Mouse (Mus musculus): Measurements from ENCODE around the gene Tm9sf2. TPM values are rescaled to one million over a fixed set of nuclear protein-coding genes. Genes with fewer than 3 reads are reported as not detected.

Tm9sf2 gene
- total RNA-seq, 2 experiments from 2014 or later = 134 to 135 TPM

DNA sequence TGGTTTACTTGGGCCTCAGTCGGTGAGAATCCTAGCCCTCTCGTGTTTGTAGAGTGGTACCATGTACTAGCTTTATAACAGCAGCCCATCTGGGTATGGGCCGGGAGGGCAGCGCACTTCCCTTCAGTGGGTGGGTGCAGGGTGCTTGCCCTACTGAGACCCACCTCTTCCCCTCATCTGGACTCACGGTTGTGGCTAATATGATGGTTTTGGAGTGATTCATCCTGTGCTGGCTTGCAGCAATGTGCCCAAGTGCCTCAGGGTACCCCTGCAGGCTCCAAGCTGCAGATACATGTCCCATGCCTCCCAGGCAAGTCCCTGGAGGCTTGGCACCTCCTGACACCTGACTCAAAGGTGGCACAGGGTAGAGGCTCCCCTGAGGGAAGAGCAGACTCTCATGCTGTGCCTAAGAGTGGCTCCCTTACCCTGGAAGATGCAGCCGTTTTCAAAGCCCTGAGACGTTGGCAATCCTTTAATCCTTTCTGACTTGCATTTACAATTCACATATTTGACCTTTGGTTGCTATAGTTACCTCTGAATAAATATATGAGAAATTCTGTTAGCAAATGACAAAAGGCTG is 63.5 kb downstream of the Tm9sf2 start:
- DNase-seq (ENCODE audit: low spot score in 2 of 2) = no peak

DNA sequence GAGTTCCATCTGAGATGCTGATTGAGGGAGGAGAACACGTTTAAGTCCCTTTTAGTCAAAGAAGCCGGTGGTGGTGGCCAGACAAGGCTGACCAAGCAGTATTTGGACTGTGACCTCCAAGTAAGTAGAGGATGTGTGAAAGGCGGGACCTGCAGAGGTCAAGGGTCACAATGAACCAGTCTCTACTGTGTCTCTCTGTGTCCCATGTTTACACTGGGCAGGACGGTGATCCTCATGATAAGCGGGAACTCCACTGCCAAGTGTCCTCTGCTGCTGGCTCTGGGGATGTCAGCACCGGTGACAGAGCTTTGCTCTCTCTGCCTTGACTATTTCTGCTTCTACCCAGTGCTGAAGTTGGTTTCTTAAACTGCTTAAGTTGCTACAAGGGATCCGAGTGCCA is 64.2 kb downstream of the Tm9sf2 start:
- DNase-seq (ENCODE audit: low spot score in 2 of 2) = no peak

DNA sequence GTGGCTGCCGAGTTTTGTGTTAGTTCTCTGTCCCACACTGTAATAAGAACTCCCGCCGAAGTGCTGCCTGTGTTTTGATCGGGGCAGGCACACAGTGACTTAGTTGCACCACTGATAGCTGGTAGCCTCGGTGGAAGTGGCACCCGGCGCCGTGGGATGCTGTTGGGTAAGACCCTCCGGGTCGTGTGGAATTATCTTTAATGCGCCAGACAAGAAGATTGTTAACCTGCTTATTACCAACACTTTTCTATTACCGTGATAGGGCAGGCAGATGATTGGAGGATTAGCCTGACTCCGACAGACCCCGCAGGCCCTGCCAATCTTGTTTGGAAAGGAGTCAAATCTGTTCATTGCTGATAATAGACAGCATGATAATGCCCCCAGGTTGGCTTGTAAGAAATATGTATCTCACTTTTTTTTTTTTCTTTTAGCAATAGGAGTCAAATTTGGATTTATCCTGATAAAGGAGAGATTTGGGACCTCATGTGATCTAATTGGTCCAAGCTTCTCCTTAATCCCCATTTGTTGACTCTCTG is 69.5 kb downstream of the Tm9sf2 start:
- DNase-seq (ENCODE audit: low spot score in 2 of 2) = no peak

DNA sequence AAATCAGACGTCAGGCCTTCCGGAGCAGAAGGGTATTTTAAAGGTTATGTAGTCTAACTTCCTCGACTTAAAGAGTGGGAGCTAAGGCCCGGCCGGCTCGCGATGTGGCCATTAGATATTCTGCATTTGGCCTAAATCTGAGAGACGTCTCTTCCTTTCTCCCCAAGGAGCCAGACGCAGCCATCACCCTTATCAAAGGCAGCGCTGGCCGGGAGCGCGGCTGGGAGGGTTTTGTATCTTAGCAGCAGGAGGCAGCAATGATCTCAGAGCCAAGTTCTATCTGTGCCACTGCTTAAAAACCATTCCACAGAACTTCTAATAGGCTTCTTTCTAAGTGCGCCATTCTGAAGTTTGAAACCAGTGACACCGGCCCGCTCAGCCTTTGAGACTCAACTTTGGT is 72.4 kb downstream of the Tm9sf2 start:
- DNase-seq (ENCODE audit: low spot score in 2 of 2) = no peak

DNA sequence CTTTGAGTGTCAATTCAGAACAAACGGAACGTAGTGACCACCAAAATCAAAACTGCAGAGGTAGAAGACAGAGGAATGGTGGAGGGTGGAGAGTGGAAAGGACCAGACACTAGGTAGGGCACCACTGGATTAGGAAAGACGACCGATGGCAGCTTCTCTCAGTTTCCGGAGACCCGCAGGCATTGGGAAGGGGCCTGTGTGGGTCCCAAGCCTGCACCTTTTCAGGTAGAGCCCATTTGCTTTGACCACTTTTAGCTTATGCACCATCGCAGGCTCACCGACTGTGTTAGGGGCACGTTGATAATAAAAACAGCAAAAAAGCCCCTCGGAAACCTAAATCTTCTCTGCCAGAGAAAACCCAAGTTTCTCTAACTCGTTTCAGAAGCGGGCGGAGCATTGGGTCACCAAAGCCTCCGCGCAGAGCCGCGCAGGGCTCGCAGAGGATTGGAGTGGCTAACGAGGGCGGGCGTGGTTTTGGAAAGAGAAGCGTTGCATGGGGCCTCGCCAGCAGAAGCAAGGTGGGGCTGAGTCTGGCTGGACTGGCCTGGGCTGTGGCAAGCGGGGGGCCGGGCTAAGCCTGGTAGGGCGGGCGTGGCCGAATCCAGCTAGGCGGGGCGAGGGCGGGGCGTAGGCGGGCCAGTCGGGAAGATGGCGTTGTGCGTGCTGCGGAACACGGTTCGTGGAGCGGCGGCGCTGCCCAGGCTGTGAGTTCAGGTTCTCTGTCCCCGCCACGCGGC is 74.4 kb downstream of the Tm9sf2 start, which contains the start of gene Clybl:
TSS of gene Clybl (plus strand) at position 627 of the 737 bp plus-strand sequence.
- DNase-seq (ENCODE audit: low spot score in 2 of 2) = peak; percentile 91 to 95

DNA sequence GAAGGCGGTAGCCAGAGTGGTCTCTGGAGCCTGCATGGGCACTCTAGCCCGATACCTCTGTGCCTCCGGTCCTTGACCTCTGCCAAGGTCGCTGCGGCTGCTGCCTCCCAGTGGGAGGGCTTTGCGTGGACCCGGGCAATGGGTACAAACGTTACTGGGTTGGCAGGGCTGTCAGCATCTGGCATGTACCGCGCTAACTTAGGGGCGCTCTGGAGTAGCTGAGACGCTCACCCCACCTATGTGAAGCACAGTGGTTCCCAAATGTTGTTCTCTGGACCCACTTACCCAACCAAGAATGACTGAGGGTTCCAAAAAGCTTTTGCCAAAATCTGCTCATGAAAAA is 74.9 kb downstream of the Tm9sf2 start:
- DNase-seq (ENCODE audit: low spot score in 2 of 2) = peak in 1 of 2 experiments; percentile 22

DNA sequence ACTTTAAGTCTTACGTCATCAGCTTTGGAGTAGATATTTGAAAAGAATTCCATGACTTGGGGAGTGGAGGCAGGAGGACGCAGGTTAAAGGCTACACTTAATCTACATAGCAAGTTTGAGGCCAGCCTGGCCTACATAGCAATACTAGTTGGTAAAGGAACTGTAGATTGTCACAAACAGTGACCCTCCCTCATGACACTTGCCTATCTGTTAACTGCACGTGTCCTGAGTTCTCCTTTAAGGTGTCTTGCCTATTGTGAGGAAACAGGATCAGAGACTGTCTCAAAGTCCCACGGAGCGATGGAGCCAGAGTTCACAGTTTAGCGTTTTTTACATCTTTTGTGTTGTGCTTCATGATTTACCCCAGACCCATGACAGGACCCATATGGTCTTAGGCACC is 75.4 kb downstream of the Tm9sf2 start:
- no peak for DNase-seq (ENCODE audit: low spot score in 2 of 2)

DNA sequence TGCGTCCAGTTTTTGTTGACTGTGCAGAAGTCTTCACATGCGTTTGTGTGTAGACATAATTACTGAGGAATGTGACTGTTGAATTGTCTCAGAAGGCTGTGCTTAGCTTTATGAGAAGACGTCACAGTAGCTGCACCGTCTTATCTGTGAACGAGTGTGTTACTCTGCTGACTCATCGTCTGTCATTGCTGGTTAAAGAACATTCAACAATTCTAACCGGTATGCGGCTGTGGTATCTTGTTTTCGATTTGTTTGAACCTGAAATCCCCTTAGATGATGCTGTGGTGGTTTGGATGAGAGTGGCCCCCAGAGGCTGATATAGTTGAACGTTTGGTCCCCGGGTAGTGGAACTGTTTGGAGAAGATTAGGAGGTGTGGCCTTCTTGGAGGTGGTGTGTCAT is 77.1 kb downstream of the Tm9sf2 start:
- no peak for DNase-seq (ENCODE audit: low spot score in 2 of 2)

DNA sequence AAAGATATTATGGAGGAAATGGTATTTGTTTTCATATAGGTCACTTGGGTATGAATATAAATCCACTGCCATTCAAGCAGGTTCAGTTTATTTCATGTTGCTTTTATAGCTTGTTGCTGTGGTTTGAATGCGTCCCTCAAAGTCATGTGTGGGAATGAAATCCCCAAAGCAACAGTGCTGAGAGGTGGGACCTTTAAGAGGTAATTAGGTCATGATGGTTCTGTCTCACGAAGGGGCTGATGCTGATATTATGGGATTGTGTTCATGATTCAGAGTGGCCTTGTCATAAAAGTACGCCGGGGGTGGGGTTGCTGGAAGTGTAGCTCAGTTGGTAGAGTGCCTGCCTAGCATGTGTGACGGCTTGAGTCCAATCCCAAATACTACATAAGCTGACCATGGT is 81.4 kb downstream of the Tm9sf2 start:
- no peak for DNase-seq (ENCODE audit: low spot score in 2 of 2)

DNA sequence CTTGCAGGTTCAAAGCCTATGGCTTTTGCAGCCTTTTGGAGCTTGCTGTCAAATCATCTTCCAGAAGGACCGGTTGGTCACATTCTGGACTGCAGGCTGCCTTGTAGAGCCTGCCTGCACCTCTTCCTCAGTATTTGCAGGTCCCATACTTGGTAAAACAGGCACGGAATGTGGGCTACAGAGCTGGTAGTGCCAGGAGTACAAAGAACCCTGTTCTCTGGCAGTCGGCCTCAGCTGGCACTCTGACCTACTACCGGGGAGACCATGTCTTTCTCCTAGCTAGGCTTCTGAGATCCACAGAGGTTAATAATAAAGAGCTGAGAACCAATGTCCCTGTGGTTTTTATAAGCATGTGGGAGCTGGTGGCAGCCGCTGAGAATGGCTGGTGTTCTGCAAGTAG is 83.1 kb downstream of the Tm9sf2 start:
- no peak for DNase-seq (ENCODE audit: low spot score in 2 of 2)

DNA sequence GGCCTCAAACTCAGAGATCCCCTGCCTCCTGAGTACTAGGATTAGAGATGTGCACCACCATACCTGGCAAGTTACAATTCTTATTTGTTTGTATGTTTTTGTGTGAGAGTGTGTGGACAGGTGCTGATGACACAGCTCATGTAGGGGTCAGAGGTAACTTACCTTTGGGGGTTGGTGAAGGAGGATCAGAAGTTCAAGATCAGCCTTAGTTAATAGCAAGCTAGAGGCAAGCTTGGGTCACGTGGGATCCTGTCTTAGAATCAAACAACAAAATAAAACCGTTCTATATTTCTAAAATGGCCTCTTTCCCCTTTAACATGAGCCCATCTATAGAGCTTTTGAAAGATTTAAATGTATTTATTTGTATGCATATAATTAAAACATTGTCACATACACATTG is 83.7 kb downstream of the Tm9sf2 start:
- DNase-seq (ENCODE audit: low spot score in 2 of 2) = no peak

DNA sequence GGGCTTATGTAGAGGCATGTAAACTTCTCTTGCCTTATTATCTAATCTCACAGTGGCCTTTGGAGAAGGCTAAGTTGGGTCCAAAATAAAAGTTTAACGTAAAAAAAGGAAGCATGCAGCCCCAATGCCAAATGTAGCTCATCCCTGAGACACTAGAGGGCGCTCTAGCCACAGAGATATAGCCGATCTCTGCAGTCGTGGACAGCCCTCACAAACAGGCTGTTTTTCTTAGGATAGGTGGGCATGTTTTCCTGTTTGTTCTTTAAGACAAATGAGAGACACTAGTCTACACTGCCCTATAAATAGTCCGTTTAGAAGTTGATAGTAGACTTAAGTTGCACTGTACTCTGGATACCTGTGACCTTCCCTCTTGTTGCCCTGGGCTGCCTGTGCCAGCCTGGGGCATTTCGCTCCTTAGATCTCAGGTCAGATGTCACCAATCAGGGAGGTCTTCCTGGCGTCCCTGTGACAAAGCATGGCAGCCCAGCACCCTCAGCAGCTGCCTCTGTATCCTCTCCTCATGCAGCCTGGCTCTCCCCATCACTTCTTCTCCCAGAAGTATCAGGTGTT is 84.2 kb downstream of the Tm9sf2 start:
- no peak for DNase-seq (ENCODE audit: low spot score in 2 of 2)

DNA sequence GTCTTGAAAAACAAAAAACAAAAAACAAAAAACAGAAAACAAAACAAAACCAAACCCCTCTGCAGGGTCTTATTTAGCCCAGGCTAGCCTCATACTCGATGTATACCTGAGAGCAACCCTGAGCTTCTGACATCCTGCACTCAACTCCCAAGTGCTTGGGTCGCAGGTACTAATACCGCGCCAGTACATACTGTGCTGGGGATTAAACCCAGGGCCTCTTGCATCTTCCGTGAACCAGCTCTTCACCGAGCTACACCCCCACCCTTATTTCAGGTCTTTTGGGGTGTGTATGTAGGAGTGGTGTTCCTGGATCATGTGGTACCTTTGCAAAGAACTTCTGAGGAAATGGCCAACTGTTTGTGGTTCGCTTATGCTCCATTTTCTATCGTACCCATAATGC is 87.8 kb downstream of the Tm9sf2 start:
- no peak for DNase-seq (ENCODE audit: low spot score in 2 of 2)

DNA sequence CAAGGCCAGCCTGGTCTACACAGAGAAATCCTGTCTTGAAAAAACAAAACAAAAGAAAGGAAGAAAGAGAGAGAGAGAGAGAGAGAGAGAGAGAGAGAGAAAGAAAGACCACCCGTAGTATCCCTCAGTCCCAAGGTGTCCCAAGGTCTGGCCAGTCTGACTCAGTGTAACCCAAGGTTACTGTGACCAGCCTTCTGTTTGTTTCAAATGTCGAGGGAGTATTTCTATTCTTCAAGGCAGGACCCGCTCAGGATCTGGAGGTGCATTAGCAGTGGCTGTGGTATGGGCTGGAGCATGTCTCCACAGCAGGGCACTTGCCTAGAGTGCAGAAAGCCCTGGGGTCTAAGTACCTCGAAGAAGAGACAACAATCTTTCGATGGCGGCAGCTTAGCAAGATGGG is 90.0 kb downstream of the Tm9sf2 start:
- no peak for DNase-seq (ENCODE audit: low spot score in 2 of 2)

DNA sequence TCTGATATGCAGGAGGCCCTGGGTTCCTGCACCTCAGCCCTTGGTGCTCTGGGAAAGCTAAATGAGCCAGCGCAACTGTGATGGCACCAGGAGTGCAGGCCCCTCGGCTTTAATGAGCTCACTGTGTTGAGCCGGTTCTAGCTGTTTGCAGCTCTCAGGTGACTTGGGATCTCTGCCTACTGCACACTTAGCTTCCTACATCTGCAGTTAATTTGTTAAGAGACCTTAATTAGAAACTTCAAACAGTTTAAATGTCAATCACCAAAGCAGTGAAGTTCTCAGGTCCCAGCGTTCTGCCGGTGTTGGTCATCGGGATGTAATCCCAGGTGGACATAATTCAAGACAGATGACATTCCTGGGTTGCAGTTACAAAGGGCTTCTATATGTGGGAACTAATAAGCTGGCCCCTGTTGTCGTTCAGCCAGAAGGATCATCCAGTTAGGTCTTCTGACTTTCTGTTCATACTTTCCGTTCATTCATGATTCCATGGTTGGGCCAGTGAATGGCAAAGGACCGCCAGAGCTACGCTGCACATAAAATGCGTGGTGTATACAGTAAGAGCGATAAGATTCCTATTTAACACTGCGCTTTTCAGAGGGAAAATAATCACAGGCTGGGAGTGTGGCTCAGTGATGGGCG is 93.5 kb downstream of the Tm9sf2 start:
- no peak for DNase-seq (ENCODE audit: low spot score in 2 of 2)

DNA sequence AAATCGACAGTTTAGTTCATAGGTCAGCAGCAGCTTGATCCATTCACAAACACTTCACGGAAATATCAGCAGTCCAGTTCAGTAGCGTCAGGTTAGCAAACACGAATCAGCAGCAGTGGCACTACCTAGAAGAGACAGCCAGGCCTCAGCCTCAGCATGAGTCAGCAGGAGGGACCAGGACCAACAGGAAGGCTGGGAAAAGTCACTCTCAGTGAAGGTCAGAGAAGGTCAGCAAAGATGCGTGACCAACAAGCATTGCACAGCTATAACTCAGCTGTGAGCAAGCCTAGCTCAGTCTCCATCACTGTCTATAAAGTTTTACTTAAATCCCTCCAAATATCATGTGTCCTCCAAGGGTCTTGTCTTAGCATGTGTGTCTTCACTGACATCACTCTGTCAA is 102.3 kb downstream of the Tm9sf2 start:
- DNase-seq (ENCODE audit: low spot score in 2 of 2) = no peak

Other genes with a start within 250 kb of the Tm9sf2 start
- 10 to 100 TPM; 33.5 to 33.9 TPM for gene Ubac2, start 228.4 kb upstream of the Tm9sf2 start, total RNA-seq (2021)
- under 1 TPM in 1 of 2 experiments, not detected in 1; 0.25 TPM for gene Gpr18, start 191.3 kb upstream of the Tm9sf2 start, total RNA-seq (2021)
- under 1 TPM; 0.42 to 0.56 TPM for gene Gpr183, start 141.8 kb upstream of the Tm9sf2 start, total RNA-seq (2021)
- gene Timm8a2, start 72.4 kb upstream of the Tm9sf2 start, total RNA-seq (2021) = not detected
- gene Clybl, start 74.7 kb downstream of the Tm9sf2 start, total RNA-seq (2021) = 10 to 100 TPM; 42.9 to 48.9 TPM